Mouse (Mus musculus): ENCODE results near the gene Prap1. TPM values are rescaled to one million over a fixed set of nuclear protein-coding genes. Genes with fewer than 3 reads are reported as not detected.

Gene Prap1
- total RNA-seq (2023): not detected in 4 replicates

DNA sequence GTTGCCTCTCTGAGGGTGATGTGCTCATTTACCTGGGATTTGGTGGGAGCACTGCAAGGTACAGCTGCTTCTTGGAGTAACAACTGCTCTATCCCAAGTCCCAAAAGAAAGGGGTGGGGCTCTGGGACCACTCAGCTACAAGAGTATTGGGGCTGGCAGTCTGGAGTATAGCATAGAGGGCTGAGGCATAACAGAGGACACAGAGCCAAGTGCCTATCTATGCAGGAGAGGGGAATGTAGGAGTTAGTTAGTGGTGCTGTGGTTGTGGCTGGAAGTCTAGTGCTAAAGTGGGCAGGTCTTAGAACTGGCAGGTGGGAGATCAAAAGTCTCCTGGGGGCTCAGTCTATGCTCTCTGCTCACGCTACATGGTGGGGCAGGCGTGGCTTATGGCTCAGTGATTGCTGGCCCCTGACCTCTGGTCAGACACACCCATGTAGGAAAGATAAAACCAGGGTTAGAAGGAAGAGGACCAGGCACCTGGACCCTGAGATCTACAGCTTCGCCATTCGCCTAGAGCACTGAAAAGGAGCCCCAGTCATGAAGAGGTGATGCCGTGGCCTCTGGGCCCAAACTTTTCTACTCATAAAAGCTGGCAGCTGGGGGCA, at the start of gene Prap1:
Gene Prap1 (plus strand): TSS at position 472 of the 605 bp plus-strand sequence.

DNA sequence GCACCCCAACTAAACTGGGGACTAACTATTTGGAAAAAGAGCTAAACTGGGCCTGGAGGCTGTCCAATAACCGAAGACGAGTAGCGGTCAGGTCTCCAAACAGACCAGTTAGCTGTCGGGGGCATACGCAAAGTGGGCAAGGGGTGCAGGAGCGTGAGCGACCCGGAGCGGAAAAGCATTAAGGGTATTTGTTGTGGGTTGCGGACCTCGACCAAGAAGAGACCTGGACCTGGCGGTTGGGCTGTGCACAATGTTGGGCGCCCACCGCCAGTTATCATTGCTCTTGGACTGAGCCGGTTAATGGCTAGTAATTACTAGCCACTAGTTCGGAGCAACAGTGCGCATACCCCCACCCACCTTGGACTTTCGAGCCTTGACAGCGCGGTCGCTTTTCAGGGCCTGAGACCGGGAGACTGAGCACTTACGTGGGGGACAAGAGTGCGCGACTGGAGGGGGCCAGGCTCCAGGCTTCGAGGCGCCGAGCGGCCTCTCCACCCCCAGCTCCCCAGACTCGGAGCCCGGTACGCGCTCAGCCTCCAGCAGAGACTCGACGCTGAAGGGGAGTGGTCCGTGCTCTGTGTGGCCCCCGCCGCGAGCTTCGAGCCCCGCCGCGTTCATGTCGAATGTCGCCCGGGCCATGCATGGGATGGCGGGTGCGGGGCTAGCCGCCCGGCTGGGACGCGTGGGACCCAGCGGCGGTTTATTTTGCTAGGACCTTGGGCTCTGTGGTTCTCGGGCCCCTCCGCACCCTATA, 44.7 kb upstream of the Prap1 start, which contains the start of gene Msx3:
Gene Msx3 (minus strand): TSS at position 729 of the 754 bp plus-strand sequence.

DNA sequence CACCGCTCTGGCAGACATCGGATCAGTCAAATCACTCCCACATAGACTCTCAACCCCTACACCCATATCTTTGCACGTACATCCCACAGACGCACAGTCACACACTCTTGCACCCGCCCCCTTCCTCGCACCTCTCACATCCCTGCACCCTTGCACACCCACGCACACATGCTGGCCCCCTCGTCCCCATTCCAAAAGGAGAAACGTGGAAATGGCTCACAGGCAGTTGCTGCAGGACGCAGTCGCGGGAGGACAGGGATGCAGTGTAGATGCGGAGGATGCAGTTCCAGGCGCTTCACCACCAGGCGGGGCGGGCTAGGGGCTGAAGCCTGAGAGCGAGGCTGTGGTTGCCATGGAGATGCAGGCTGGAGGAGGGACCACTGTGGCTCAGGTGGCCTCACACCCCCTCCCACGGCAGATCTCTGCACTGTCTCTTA, 10.9 kb upstream of the Prap1 start, which contains the start of gene Caly:
Gene Caly (minus strand): TSS at position 307 of the 437 bp plus-strand sequence.

DNA sequence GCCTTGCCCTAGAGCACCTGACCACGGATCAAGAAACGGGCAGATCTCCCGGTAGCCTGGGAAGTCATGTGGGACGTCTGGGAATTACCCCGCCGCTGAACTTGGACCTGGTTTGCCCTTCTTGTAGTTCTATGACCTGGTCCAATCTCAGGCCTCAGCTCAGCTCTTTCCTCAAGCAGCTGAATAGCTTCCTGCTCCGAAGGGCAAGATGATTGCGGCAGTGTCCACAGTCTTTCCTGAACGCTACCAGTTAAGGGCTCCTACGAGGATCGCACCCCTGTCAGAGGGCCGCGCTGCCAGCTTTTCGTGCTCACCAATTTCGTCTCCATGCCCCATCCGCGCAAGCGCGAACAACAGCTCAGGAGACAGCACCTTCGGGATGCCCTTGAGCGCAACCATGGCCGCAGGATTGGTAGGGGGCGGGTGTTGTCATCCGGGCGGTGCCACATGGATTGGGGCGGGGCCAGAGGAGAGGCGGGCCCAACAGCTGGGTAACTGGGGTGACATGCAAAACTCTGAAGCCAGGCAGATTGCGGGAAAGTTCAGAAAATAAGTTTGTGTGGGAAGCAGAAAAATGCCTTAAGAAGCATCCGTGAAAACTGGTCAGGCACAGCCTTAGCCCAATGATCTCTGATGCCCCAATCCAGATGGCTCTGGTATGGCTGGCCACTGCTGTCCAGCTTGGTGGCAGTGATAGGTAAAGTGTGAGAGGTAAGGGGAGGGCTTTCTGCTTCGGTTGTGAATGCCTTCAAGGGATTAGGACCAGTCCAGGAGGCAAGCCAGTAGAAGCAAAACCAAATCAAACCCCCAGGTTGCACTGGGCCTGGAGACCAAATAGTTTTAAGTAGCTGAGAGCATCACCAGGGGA, 9.0 kb downstream of the Prap1 start, which contains the start of gene Fuom:
Gene Fuom (minus strand): TSS at position 449 of the 868 bp plus-strand sequence.

GRCm38 (mm10) chr7:140115583-140116328, 22.6 kb downstream of the Prap1 start, which contains the start of gene Paox:
Gene Paox, plus strand, starts transcription at chr7:140115799.

DNA sequence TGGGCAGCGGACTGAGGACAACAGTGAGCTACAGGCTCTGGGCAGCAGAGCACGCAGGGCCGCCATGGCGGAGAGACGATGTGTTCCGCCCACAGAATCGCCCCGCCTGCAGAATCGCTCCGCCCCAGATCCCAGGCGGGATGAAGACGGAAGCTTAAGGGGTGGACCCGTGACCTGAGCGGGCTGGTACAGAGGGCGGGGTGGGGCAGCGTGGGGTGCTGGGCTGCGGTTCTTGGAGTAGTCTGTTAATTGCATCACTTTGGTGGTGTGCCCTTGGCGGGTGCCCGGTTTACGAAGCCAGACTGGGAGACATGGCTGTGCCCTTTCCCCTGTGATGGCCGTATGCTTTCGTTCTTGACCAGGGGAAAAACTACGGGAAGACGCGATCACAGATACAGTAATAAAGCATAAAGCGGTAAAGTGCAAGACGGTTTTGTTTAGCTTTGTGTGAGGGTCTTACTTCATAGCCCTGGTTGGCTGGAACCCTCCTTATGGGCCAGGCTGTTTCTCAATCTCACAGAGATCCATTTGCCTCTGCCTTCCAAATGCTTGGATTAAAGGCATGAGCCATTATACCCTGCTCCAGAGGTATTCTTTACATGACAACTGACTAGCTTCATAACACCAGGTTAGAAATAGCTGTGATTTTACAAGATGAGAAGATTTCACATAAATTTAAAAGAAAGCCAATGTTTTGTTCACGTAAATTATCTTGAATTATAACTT, 23.3 kb downstream of the Prap1 start, which contains the start of gene Echs1:
Gene Echs1 (minus strand): TSS at position 148 of the 726 bp plus-strand sequence.

DNA sequence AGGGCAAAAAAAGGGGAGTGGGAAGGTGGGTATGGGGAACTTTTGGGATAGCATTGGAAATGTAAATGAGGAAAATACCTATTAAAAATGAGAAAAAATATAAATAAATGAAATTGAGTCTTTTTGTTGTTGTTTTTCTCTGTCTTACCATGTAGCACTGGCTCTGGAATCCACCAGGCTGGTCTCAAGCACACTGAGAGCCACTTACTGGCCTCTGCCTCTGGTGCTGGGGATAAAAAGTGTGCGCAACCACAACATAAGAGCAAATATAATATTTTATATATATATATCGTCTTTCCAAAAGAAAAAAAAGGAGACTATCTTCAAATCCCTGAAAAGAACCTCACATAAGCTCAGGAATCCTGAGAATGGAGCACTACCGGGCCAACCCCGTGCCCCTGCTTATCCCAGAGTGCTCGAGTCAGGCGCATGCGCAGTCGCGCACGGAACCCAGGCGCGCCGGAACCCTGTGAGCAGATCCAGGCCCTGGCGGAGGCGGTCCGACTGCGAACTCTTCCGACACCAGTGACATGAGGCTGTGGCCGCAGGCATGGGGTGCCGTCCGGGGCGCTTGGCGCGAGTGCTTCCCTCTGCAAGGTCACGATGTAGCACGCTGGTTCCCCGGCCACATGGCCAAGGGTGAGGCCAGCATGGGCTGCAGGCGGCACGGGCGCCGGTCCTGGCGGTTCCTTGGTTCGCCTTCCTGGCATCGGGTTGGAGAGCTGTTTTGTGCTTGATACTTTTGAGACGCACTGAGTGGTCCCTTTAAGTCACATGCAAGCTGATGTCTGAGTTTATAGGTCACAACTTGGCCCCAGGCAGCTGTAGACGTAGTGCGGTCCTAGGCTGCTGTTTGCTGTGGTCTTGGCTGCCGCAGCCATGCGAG, 44.2 kb downstream of the Prap1 start, which contains the start of gene Mtg1:
Gene Mtg1 (plus strand): TSS at position 430 of the 886 bp plus-strand sequence.

Other genes starting within 250 kb of the Prap1 start
- gene Kndc1, start 198.7 kb upstream of the Prap1 start, total RNA-seq (2023): not detected in 4 replicates
- 0.63 to 1.3 TPM (median 0.89 TPM) in 4 replicates for gene Utf1, start 149.6 kb upstream of the Prap1 start, total RNA-seq (2023)
- not detected in 4 replicates for gene 6430531B16Rik, start 114.6 kb upstream of the Prap1 start, total RNA-seq (2023)
- gene Adam8, start 100.8 kb upstream of the Prap1 start, total RNA-seq (2023): 1.6 to 4.4 TPM (median 3.1 TPM) in 4 replicates
- gene Zfp511, start 57.0 kb upstream of the Prap1 start, total RNA-seq (2023): 34.0 to 41.3 TPM (median 38.2 TPM) in 4 replicates
- gene Tubgcp2, start 56.7 kb upstream of the Prap1 start, total RNA-seq (2023): 32.0 to 37.6 TPM (median 35.1 TPM) in 4 replicates
- not detected in 4 replicates for gene Msx3, start 44.3 kb upstream of the Prap1 start, total RNA-seq (2023)
- gene Caly, start 10.8 kb upstream of the Prap1 start, total RNA-seq (2023): not detected in 4 replicates
- 1.8 to 5.3 TPM (median 4.0 TPM) in 4 replicates for gene Fuom, start 9.0 kb downstream of the Prap1 start, total RNA-seq (2023)
- 3.1 to 4.2 TPM (median 3.5 TPM) in 4 replicates for gene Paox, start 22.4 kb downstream of the Prap1 start, total RNA-seq (2023)
- gene Echs1, start 23.1 kb downstream of the Prap1 start, total RNA-seq (2023): 22.1 to 27.3 TPM (median 23.2 TPM) in 4 replicates
- 11.6 to 23.1 TPM (median 20.5 TPM) in 4 replicates for gene Mtg1, start 44.2 kb downstream of the Prap1 start, total RNA-seq (2023)
- not detected in 4 replicates for gene Sprn, start 61.5 kb downstream of the Prap1 start, total RNA-seq (2023)
- not detected in 4 replicates for gene Olfr522, start 71.4 kb downstream of the Prap1 start, total RNA-seq (2023)
- not detected in 4 replicates for gene Olfr523, start 79.8 kb downstream of the Prap1 start, total RNA-seq (2023)
- gene Olfr524, start 112.6 kb downstream of the Prap1 start, total RNA-seq (2023): not detected in 4 replicates
- not detected in 4 replicates for gene Cd163l1, start 124.9 kb downstream of the Prap1 start, total RNA-seq (2023)
- not detected in 4 replicates for gene 5830411N06Rik, start 153.9 kb downstream of the Prap1 start, total RNA-seq (2023)
- gene Olfr525, start 227.5 kb downstream of the Prap1 start, total RNA-seq (2023): not detected in 4 replicates
- gene Olfr527, start 240.6 kb downstream of the Prap1 start, total RNA-seq (2023): not detected in 4 replicates

Measured in B cell, adult 62 days (primary cell).